Mouse (Mus musculus): ENCODE measurements around the gene Snx3. TPM values are rescaled to one million over a fixed set of nuclear protein-coding genes. Genes with fewer than 3 reads are reported as not detected.

Gene Snx3
- total RNA-seq (2021) = 100 to 1,000 TPM; 143 to 147 TPM
- long read RNA-seq, experiment 1, transcript Snx3-201 (4 exons, 1,401 nt) = major isoform, 240 of 249 reads
- long read RNA-seq, experiment 1, partial matches to known transcripts = 2 of 249 reads
- long read RNA-seq, experiment 1, other reads (novel, unspliced or antisense) = 7 of 249 reads
- long read RNA-seq, experiment 2, transcript Snx3-201 (4 exons, 1,401 nt) = major isoform, 219 of 229 reads
- long read RNA-seq, experiment 2, partial matches to known transcripts = 0 of 229 reads
- long read RNA-seq, experiment 2, other reads (novel, unspliced or antisense) = 10 of 229 reads

DNA sequence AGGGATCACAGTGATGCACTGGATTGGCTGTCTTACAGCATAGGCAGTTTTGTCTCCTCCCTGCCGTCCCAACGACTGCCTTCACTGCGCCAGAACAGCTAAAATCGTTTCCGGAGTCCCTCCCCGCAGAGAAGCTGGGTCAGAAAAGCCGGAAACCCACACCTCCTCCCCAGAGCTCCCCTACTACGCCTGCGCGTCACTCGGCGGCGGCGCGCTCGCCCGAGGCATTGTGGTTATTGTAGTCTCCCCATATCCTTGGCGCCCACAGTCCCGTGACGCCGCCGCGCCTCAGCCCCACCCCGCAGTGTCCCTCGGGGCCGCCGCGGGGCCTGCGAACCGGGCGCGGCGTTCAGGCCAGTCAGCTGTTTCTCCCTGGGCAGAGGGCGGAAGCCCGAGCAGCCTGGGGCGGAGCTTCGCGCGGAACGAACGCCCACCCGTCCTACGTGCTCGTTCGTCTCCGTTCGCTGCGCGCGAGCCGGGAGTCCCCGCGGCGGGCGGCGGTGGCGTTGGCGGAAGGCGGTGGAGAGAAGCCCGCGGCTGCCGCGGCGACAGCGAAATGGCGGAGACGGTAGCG, at the start of gene Snx3:
Gene Snx3, plus strand, starts transcription at position 256 of the 574 bp plus-strand sequence.
- peak; percentile 94 to 96 for DNase-seq (ENCODE audit: low spot score in 2 of 2)

DNA sequence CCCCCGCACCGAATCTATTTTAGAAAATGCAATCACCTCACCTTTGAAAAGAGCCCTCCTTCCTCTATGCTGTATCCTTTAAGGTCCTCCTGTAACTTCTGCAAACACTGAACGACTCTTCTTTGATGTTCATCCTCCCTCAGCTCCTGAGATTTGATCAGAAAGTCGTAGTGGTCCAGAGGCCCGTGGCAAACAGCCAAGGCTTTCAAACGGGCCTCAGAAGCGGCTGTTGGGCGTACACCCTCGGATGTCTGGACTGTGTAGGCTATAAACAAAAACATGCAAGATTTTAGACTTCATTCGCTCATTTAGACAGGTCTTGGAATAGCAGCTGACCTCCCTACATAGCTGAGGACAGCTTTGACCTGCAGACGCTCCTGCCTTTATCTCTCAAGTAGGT, 47.6 kb upstream of the Snx3 start:
- DNase-seq (ENCODE audit: low spot score in 2 of 2) = no peak

DNA sequence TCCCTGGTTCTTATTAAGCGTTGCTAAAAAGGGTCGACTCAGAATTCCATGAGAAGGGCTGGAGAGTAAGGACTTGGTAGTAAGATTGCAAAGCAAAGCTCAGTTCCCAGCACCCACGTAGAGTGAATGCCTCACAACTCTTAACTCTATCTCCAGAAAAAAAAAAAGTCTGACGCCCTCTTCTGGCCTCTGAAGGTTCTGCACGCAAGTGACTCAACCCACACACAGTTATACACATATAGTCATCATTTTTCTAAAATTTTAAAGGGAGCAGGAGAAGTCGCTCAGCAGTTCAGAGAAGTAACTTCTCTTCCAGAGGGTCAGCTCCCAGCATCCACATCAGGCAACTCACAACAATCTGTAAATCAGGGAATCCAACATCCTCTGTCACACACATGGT, 47.1 kb upstream of the Snx3 start:
- no peak for DNase-seq (ENCODE audit: low spot score in 2 of 2)

DNA sequence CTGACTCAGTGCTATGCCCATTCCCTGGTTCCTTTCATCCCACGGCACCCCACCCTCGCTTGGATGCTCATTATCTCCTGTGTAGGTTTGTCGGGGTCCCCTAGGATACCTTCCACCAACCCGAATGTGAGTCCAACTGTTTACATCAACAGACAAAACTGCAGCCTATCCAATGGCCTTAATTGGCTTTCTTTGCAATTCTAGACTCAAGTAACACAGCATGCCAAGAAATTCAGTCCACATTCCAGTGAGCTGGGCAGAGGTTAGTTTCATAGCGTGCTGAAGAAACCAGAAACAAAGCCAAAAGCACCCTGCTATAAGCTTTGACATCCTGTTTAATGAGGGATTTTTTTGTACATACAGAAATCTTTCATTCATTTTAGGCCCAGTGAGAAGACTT, 45.8 kb upstream of the Snx3 start:
- DNase-seq (ENCODE audit: low spot score in 2 of 2) = no peak

DNA sequence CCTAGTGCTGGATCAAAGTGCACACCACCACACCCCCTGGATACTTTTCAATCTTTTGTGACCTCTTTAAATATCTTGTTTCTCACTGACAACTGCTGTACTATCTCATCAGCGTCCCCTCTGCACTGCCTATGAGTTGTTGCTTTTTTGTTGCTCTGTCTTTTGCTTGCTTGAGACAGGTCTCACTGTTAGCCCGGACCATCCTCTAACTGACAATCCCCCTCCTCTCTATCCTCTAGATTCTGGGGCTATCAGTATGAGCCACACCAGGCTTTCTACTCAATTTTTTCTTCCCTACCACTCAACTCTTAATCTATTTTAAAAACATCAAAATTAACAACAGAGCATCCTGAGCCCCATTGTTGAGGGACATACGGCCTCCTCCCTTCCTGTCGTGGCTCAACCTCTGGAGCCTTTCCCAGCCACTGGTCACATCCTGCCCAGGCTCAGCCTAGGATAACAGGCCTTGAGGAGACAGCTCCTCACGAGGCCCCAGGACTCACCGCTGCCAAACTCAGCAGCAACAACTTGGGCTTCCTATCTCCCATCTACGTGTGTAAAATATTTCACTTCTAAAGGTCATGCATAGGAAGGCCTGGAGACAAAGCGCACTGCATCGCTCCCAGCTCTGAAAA, 44.2 kb upstream of the Snx3 start:
- DNase-seq (ENCODE audit: low spot score in 2 of 2) = peak in 1 of 2 experiments; percentile 22

DNA sequence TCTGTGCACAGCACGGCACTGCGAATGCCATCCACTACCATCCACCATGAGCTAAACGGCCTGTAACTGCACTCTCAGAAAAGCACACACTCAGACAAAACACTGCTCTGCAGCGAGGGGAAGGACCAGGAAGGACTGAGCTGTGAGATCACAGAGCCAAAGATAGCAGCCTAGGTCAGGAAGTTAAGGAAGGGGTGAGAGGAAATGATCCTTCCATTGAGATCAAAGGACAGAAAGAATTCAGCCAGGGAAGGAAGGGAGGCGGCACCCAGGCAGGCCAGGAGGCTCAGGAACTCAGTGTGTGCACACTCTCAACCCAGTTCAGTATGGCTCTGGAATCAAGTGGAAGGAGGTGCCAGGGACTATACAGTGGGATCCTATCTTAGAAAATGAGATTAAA, 37.6 kb upstream of the Snx3 start:
- DNase-seq (ENCODE audit: low spot score in 2 of 2) = no peak

DNA sequence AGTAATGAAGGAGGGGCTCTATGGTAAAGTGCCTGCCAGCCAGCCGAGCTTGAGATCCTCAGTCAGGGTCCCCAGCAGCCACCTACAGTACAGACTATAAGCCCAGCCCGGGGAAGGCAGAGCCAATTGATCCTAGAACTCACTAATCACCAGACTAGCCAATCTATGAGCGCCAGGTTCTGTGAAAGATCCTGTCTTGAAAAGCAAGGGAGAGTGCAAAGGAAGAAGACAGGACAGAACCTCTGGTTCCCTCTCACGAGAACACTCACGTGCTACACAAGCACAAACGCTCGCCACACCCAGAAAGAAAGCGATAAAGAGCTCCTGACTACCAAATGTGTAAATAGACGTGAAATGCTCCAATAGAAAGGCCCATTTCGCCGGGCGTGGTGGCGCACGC, 37.0 kb upstream of the Snx3 start:
- no peak for DNase-seq (ENCODE audit: low spot score in 2 of 2)

DNA sequence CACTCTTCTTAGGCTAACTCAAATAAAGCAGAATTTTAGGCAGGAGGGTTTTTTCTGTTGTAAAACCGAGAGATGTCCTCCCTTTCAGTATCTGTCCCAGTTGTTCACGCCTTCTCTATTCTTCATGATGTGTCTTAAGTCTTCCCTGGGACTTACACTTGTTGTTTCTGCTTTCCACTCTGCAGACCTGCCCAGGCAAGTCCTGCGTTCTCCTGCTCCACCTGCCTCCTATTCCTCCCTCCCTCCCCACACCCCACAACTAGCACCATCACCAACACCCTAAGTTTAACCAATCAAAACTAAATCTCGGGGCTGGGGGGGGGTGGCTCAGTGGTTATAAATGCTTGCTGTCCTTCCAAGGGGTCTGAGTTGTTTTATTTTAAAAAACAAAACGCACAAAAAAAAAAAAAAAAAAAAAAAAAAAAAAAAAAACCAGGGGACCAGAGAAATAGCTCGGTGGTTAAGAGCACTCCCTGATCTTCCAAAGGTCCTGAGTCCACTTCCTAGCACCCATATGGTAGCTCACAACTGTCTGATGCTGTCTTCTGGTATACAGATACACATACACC, 26.8 kb upstream of the Snx3 start:
- no peak for DNase-seq (ENCODE audit: low spot score in 2 of 2)

DNA sequence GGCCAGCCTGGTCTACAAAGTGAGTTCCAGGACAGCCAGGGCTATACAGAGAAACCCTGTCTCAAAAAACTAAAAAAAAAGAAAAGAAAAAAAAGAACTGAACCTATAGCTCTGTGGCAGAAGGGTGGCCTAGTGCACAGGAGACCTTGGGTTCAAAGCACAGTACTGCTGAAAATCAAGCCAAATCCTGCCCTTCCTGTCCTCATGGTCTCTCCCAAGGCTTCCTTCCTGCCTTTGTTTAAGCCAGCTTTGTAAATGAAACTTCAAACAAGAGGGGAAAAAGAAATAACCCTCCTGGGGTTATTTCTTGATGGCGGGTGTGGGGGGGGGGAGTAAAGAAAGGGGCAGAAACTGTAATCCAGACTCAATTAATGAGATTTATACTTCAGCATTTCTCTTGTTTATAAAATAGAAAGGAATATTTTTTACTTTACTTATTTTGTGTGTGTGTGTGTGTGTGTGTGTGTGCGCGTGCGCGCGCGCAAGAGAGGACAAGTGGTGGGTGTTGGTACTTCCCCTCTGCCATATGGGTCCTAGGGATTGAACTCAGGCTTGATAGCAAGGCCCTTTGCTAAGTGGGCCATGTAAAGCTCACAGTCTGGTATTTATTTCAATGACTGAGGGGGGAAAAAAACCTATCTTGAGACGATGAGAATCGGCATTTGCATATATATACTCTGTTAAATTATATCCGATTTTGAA, 24.9 kb upstream of the Snx3 start:
- no peak for DNase-seq (ENCODE audit: low spot score in 2 of 2)

DNA sequence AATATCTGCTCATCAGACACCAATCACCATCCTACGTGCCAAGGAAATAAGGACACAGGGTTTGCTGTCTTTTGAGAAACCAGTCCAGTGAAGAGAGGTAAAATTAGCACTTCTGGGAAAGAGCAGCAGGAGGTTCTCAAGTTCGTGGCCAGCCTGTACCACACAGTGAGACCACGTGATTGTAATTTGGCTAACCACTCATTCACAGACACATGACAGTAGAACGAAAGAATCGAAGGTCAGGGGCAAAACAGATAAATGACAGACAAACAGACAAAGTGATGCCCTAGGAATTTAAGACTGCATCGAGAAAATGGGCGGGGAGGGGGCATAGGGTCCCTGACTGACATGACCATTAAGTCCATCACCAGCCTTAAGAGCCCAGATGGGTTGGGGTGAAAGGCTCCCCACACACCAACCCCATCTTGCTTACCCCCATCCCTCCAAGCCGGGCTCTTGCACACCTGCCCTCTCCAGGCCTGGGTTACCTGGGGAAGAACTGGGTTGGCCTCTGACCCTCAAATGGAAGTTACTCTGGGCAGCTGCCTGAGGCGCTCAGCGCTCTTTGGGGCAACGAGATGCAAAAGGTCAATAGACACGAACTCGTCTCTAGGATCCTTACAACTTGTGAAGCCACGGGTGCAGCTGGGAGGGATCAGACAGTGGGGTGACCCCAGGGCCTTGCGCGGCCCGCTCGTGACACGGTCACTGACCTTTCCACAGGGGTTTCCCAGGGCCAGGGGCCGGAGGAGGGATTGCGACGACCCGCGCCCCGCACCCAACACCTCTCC, 24.1 kb upstream of the Snx3 start:
- no peak for DNase-seq (ENCODE audit: low spot score in 2 of 2)

DNA sequence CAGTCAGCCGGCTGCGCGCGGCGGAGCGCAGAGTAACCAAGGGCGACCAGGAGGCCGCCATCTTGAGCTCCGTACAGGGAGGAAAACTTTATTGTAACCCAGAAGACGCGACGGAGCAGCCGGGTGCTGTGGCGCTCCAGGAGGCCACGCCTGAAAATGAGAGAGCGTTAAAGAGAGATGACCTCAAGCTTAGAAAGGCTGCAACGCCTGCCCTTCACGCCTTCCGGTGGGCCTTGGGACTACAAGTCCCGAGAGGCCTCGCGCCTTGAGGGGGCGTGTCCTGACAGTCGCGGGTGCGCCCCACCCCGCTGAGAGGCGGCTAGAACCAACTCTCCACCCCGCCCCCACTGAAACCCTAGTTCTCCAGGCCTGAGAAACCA, 23.5 kb upstream of the Snx3 start, which contains the start of gene Afg1l:
Gene Afg1l, minus strand, starts transcription at position 225 of the 380 bp plus-strand sequence.
- peak; percentile 83 to 95 for DNase-seq (ENCODE audit: low spot score in 2 of 2)

DNA sequence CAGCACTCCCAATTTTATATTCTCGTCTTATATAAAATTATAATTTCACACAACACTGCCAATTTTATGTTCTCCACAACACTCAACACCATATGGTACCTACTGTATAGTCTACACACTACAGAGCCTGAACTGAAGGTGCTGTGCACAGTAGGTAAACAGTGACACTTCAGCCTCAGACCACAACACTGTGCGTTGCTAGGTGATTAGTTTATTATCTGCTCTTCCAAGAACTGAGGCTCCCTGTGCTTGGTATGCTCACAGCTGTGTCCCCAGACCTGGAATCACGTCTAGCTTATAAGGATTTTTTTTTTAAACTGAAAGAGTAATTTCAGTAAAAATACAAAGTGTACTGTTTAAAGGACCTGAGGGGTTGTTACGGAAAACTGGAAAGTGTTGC, 21.1 kb upstream of the Snx3 start:
- no peak for DNase-seq (ENCODE audit: low spot score in 2 of 2)

DNA sequence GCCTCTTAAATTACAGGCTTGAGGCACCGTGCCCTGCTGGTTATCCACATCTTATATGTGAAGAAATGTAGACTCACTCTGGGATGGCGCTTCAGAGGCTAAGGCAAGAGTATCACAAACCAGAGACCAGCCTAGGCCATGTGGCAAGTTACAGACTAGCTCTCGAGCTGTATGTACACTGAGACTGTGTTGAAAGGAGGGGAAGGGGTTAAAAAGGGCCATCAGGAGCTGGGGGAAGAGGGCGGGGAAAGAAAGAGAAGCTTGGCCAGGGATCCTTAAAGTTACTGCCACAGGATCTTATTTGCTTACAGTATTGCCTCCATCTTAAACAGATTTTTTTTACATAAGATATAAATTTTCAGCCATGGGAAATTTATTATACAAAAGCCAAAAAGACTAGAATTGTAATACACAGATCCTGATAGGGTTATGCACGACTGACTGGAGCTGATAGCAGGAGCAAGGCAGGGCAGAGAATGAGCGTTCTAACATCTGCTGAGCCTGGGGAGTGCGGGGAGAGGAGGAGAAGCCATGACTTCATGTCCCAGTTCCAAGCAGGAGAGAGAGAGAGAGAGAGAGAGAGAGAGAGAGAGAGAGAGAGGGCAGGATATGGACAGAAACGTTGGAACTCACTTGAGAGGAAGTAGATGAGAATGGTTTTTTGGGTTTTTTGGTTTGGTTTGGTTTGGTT, 13.1 kb upstream of the Snx3 start:
- DNase-seq (ENCODE audit: low spot score in 2 of 2) = no peak

DNA sequence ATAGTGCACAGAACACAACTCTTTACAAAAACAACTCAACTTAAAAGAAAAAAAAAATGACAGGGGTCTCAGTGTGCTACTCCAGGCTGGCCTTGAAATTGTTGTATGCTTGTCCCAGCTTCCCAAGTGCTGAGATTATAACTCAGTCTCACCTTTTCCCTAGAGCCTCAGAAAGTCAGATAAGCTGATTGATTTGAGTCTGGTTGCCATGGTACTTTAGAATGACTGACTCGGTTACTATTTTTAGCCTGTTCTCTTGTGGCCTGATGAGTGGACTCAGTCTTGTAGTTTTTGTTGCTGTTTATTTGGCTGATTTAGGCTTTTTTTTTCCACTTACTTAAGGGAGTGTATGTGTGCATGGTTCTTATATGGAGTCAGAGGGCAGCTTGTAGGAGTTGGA, 10.7 kb upstream of the Snx3 start:
- DNase-seq (ENCODE audit: low spot score in 2 of 2) = no peak

DNA sequence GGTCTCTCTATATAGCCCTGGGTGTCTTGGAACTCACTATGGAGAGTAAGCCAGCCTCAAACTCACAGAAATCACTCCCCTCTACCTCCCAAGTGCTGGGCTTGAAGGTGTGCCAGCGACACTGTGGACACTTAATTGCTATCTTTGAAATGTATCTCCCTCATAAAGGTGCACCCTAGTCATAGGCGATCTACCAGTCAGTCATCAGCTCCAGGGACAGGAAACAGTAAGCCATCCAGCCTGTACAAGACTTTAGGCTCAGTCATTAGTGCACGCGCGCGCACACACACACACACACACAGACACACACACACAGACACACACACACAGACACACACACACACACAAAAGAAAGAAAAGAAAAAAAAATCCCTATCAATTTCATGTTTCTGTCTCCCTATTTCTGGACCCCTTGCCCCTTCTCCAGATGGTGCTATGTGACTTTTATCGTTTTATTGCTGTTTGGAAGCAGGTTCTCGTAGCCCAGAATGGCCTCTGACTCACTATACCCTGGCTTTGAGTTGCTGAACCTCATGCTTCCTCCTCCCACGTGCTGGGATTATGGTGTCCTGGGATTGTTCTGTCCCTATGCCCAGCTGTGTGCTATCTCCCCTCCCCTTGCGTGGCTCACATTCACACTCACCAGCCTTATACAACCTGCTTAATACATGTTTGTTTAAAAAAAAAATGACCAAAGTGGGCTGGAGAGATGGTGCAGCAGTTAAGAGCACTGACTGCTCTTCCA, 9.6 kb upstream of the Snx3 start:
- DNase-seq (ENCODE audit: low spot score in 2 of 2) = no peak

DNA sequence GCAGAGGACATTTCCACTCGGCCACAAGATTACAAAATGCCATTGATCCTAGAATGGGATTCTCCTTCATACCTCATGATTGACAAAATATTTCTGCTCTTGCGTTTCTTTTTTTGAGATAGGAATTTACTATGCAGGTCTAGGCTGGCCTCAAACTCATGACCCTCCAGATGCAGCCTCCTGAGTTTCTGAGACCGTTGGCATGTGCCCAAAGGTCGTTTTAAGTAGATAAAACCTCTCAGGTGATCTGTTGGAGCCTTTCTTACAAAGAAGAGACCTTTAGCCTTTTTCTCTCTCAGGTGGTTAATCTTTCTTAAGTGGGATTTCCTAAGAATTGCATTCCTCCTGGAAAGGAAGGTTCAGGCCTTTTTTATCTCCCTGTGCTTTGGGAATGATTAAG, 8.8 kb upstream of the Snx3 start:
- no peak for DNase-seq (ENCODE audit: low spot score in 2 of 2)

DNA sequence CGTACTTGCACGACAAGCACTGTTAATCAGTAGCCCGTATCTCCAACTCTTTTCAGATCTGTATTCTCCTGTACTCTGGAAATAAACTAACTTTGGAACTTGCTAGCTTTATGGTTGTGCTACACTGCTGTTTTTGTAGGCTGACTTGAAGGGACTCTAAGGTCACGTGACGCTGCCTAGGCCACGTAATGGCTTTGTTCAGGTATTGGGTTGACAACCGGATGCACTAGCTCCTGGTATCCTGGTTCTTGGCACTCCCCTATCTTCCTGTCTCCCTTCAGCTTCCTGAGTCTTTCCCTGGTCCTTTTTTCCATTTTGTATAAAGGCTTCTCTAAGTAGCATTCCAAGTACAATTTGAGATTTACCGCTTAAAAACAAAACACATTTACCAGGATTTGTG, 1.2 kb upstream of the Snx3 start:
- no peak for DNase-seq (ENCODE audit: low spot score in 2 of 2)

DNA sequence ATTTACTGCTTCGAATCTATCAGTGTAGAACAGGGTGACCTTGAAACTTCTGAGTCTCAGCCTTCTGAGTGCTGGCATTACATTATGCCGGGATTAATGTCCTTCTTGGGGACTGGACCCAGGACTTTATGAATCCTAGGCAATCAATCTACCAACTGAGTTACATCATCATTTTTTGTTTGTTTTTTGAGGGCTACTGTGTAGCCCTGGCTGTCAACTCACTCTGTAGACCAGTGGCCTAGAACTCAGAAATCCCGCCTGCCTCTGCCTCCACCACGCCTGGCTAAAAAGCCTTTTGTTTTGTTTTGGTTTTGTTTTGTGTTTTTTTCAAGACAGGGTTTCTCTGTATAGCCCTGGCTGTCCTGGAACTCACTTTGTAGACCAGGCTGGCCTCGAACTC, 669 bp upstream of the Snx3 start:
- DNase-seq (ENCODE audit: low spot score in 2 of 2) = no peak

DNA sequence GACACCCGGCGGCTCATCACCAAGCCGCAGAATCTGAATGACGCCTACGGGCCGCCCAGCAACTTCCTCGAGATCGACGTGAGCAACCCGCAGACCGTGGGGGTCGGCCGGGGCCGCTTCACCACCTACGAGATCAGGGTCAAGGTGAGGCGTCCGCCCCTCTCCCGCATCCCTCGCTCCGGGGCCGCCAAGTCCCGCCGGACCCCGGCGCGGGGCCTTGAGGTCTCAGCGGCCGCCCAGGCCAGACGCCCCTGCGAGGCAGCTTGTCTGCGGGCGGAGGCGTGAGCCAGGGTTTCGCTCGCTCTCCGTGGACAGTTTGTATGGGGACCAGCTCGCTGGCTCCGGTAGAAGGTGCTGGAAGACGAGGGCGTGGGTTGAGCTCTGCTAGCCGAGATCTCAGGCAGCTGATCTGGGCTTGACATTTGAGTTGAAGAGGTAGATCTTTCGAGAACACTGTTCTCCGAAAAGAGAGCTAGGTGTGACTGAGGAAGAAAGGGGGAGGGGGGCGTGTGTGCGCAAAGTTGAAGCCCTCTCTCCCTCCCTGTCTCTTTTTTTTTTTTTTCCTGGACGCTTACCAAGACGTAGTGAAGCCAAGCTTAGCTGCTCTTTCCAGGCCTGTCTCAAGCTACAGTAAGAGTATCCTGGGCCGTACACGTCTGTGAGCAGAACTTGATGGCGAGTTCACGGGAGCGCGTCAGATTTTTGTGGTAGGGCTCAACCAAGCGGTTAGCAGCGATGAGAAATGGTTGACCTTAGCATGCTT, 700 bp downstream of the Snx3 start:
- peak in 1 of 2 experiments; percentile 74 for DNase-seq (ENCODE audit: low spot score in 2 of 2)
